Mouse (Mus musculus): ENCODE data around the gene Olfr270. TPM values are rescaled to one million over a fixed set of nuclear protein-coding genes. Genes with fewer than 3 reads are reported as not detected.

Olfr270 gene
- polyA plus RNA-seq (2012; rRNA removed) = not detected in 2 replicates

DNA sequence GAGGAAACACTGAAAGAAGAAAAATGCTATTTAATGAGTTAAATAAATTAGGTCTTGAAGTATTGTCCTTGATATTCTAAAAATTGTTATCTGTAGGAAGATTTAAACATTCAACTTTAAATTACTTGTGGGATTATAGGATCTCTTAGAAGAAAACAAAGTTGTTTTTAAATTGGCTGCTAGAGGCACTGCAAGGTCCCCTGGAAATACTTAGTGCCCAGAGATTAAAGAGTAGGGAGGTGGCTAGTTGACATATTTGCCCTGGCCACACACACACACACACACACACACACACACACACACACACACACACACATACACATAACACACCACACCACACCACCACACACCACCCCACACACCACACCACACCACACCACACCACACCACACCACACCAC lies at the start of gene Olfr270:
Olfr270 (plus strand) TSS at position 301 of the 400 bp plus-strand sequence.

DNA sequence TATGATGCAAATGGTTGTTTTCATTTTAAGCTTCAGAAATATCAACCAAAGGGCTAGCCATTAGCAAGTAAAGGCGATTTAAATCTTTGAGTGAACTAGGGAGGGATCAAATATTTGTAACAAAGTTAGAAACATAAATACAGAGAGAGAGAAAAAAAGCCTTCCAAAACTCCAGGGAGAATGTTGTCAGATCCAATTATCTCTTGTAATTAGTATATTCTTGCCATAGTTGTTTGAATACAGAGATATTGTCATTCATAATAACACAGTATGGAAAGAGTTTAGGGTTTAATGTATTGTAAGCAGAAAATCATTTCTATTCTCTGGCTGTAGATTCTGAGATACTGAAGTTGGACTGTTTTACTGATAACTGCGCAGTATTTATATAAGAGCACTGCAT lies 45.3 kb upstream of the Olfr270 start, which contains the start of gene Olfr272:
Olfr272 (minus strand) TSS at position 101 of the 400 bp plus-strand sequence.

GRCm38 (mm10) chr4:52989248-52989647 lies 24.9 kb downstream of the Olfr270 start, which contains the start of gene Nipsnap3a:
Gene Nipsnap3a (plus strand): TSS chr4:52989272.

DNA sequence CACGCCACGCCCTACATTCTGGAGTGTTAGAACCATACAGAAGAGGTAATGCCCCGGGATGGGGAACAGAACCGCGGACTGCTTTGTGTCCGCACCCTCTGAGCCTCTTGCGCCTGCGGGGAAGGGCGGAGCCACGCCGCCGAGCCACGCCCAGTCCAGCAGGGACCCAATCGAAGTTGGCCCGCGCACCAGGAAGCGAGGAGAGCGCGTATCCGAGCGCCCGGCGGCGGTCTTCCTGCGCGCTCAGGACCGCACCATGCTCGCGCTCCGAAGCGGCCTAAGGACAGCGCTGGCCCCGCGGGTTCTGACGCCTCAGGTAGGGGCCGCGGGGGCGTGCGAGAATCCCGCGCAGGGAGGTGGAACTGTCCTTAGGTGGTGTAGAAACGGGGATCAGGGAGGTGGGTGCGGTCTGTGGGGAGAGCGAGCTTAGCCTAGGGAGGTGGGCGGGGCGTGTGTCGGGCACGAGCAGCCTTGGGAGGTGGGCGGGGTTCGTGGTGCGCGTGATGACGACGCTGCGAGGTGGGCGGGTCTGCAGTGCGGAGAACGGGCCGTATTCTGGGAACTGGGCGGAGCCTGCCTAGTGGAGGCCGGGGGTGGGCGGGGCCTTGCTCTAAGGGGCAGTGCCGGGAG lies 47.5 kb downstream of the Olfr270 start, which contains the start of gene Nipsnap3b:
Nipsnap3b (plus strand) TSS at position 149 of the 630 bp plus-strand sequence.

Other genes starting within 250 kb of the Olfr270 start
- gene Olfr275, start 149.9 kb upstream of the Olfr270 start, polyA plus RNA-seq (2012; rRNA removed) = not detected in 2 replicates
- not detected in 2 replicates for gene Olfr273, start 105.3 kb upstream of the Olfr270 start, polyA plus RNA-seq (2012; rRNA removed)
- not detected in 2 replicates for gene Olfr272, start 45.4 kb upstream of the Olfr270 start, polyA plus RNA-seq (2012; rRNA removed)
- not detected in 2 replicates for gene Nipsnap3a, start 24.7 kb downstream of the Olfr270 start, polyA plus RNA-seq (2012; rRNA removed)
- 30.2 and 33.6 TPM in 2 replicates for gene Nipsnap3b, start 47.3 kb downstream of the Olfr270 start, polyA plus RNA-seq (2012; rRNA removed)
- 28.2 and 45.7 TPM in 2 replicates for gene Abca1, start 195.3 kb downstream of the Olfr270 start, polyA plus RNA-seq (2012; rRNA removed)